ENCODE assay signal across 22 mouse cellular contexts in the genomic region with DNA sequence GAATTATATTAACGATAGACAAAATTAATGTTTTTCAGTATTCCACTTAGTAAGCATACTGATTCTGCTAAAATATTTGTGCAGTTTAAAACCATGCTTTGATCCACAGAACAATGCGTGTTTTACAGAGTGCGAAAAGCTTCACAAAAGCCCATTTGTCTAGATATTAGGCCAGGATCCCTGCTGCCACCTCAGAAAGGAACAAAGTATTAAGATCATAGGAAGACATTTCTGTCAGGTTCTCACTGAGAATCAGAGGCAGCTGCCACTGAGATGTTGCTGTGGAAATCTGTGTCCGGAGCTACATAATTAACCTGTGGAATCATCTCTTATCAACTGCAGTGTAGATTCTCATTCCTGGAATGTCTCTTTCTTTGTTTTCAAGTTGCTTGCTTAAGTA.
DNase-seq lines count a peak whose midpoint lies in the region; ATAC-seq and TF ChIP-seq lines count a peak whose summit lies in the region.
"Had no signal": no experiment of that assay in that cellular context is flagged by ENCODE, and none has a peak within 500 bp of the region (broad histone marks: within the 10 kb centered on the region; RNA-seq: fewer than 3 reads in every experiment).

No protein-coding gene starts in this region.

- intact Hi-C loops in left cerebral cortex, adult 2 months (cut with DNase I) = no loop called here

- H3K36me3 ChIP-seq in forebrain, embryonic 15.5 days = no peaks in the 10 kb centered on the region
- no peaks in the 10 kb centered on the region for H3K36me3 ChIP-seq in forebrain, embryonic 12.5 days (replicated peaks)
- H3K36me3 ChIP-seq in hindbrain, embryonic 16.5 days (ENCODE audit: control insufficient read depth, insufficient read depth, low read length) = no peaks in the 10 kb centered on the region
- H3K36me3 ChIP-seq in neural tube, embryonic 14.5 days (ENCODE audit: control insufficient read depth, insufficient read depth, low read length) = no peaks in the 10 kb centered on the region
- H3K36me3 ChIP-seq: embryonic facial prominence, embryonic 10.5 days; G1E; intestine, embryonic 15.5 days; limb, embryonic 12.5 days; liver, embryonic 13.5 days had no signal

- H3K9me3 ChIP-seq in forebrain, embryonic 15.5 days = no peaks in the 10 kb centered on the region
- H3K9me3 ChIP-seq in forebrain, embryonic 12.5 days = no peaks in the 10 kb centered on the region
- no peaks in the 10 kb centered on the region for H3K9me3 ChIP-seq in hindbrain, embryonic 16.5 days (ENCODE audit: control insufficient read depth, low read length)
- H3K9me3 ChIP-seq in neural tube, embryonic 14.5 days (ENCODE audit: control insufficient read depth, low read length) = no peaks in the 10 kb centered on the region
- H3K9me3 ChIP-seq: embryonic facial prominence, embryonic 10.5 days; G1E; intestine, embryonic 15.5 days; limb, embryonic 12.5 days; liver, embryonic 13.5 days had no signal

- no peak for ATAC-seq in forebrain, embryonic 15.5 days (replicated peaks)
- ATAC-seq in forebrain, embryonic 12.5 days (ENCODE audit: low FRiP score) = no peak
- ATAC-seq in hindbrain, embryonic 16.5 days = no peak
- ATAC-seq in neural tube, embryonic 14.5 days (ENCODE audit: low read depth) = no peak
- ATAC-seq: intestine, embryonic 15.5 days had no signal

- peaks cover 24% of the 10 kb centered on the region for H3K4me1 ChIP-seq in forebrain, embryonic 15.5 days
- peaks cover 20% of the 10 kb centered on the region for H3K4me1 ChIP-seq in forebrain, embryonic 12.5 days
- H3K4me1 ChIP-seq in hindbrain, embryonic 16.5 days (ENCODE audit: control insufficient read depth, insufficient read depth, low read depth, low read length) = peaks cover 7% of the 10 kb centered on the region
- 0 out of 2 replicates have a peak, but pooled peaks cover 3% of the 10 kb centered on the region for H3K4me1 ChIP-seq in neural tube, embryonic 14.5 days (ENCODE audit: control insufficient read depth, insufficient read depth, low read length)
- H3K4me1 ChIP-seq: intestine, embryonic 15.5 days; limb, embryonic 12.5 days; liver, embryonic 13.5 days had no signal

- no peak overlapping the region for H3K4me3 ChIP-seq in forebrain, embryonic 15.5 days
- H3K4me3 ChIP-seq in forebrain, embryonic 12.5 days (replicated peaks) = no peak overlapping the region
- H3K4me3 ChIP-seq in left cerebral cortex, adult 2 months = no peak overlapping the region
- no peak overlapping the region for H3K4me3 ChIP-seq in hindbrain, embryonic 16.5 days (ENCODE audit: low read length)
- no peak overlapping the region for H3K4me3 ChIP-seq in neural tube, embryonic 14.5 days (ENCODE audit: low read depth, low read length)
- H3K4me3 ChIP-seq: embryonic facial prominence, embryonic 10.5 days; intestine, embryonic 15.5 days; limb, embryonic 12.5 days; liver, embryonic 13.5 days had no signal

- H3K4me2 ChIP-seq in forebrain, embryonic 15.5 days (replicated peaks) = no peak overlapping the region
- no peak overlapping the region for H3K4me2 ChIP-seq in forebrain, embryonic 12.5 days
- no peak overlapping the region; the same call in 1 of the 2 replicates for H3K4me2 ChIP-seq in hindbrain, embryonic 16.5 days (ENCODE audit: low read length)
- H3K4me2 ChIP-seq in neural tube, embryonic 14.5 days (ENCODE audit: low read depth, low read length) = no peak overlapping the region
- H3K4me2 ChIP-seq: intestine, embryonic 15.5 days; limb, embryonic 12.5 days; liver, embryonic 13.5 days had no signal

- TF ChIP-seq CTCF in left cerebral cortex, adult 2 months (IDR thresholded peaks at IDR 0.05) = no peak

- H3K27ac ChIP-seq in forebrain, embryonic 15.5 days (replicated peaks) = 0 out of 2 replicates have a peak overlapping the region, but pooled peaks have one; percentile 77
- H3K27ac ChIP-seq in forebrain, embryonic 12.5 days = no peak overlapping the region
- peak overlapping the region; percentile 47; the same call in 1 of the 2 replicates for H3K27ac ChIP-seq in left cerebral cortex, adult 2 months
- H3K27ac ChIP-seq in hindbrain, embryonic 16.5 days (ENCODE audit: low read depth, low read length) = peak overlapping the region; percentile 34; the same call in 1 of the 2 replicates
- peak overlapping the region; percentile 35; the same call in 1 of the 2 replicates for H3K27ac ChIP-seq in neural tube, embryonic 14.5 days (ENCODE audit: low read depth, low read length)
- H3K27ac ChIP-seq: embryonic facial prominence, embryonic 10.5 days; intestine, embryonic 15.5 days; limb, embryonic 12.5 days; liver, embryonic 13.5 days had no signal

- 26% methylated on average over 4 of the region's 4 CpGs for WGBS in forebrain, embryonic 15.5 days
- 28% methylated on average over 4 of the region's 4 CpGs for WGBS in forebrain, embryonic 12.5 days
- 45% methylated on average over 4 of the region's 4 CpGs for WGBS in hindbrain, embryonic 16.5 days
- WGBS in neural tube, embryonic 14.5 days = 58% methylated on average over 4 of the region's 4 CpGs

- H3K9ac ChIP-seq in forebrain, embryonic 15.5 days (replicated peaks) = no peak overlapping the region
- H3K9ac ChIP-seq in forebrain, embryonic 12.5 days = no peak overlapping the region
- no peak overlapping the region; the same call in 1 of the 2 replicates for H3K9ac ChIP-seq in hindbrain, embryonic 16.5 days (ENCODE audit: low read depth, low read length)
- H3K9ac ChIP-seq in neural tube, embryonic 14.5 days (replicated peaks; ENCODE audit: low read depth, low read length) = no peak overlapping the region
- H3K9ac ChIP-seq: intestine, embryonic 15.5 days; limb, embryonic 12.5 days; liver, embryonic 13.5 days; lung, embryonic 14.5 days had no signal

- DNase-seq in left cerebral cortex, adult 2 months (ENCODE audit: extremely low spot score in 1 of 2, low spot score in 2 of 2) = no peak
- no peak for DNase-seq in left cerebral cortex, adult 11 months (ENCODE audit: low spot score)
- DNase-seq in urinary bladder, adult 2 months (ENCODE audit: low spot score) = no peak
- DNase-seq in cerebellum, postnatal 4 days (ENCODE audit: low spot score in 2 of 2) = no peak
- DNase-seq: adrenal gland, postnatal 25 days; cerebellum, adult 18-20 months; cerebellum, postnatal 36 days; heart, adult 18-20 months; heart, postnatal 36 days; kidney, postnatal 36 days; liver, embryonic 13.5 days; lung, embryonic 14.5 days; lung, postnatal 36 days; thymus, postnatal 4 days had no signal

- no peaks in the 10 kb centered on the region for H3K27me3 ChIP-seq in forebrain, embryonic 15.5 days
- no peaks in the 10 kb centered on the region for H3K27me3 ChIP-seq in forebrain, embryonic 12.5 days
- no peaks in the 10 kb centered on the region for H3K27me3 ChIP-seq in hindbrain, embryonic 16.5 days (replicated peaks; ENCODE audit: control insufficient read depth, insufficient read depth, low read length)
- H3K27me3 ChIP-seq in neural tube, embryonic 14.5 days (ENCODE audit: control insufficient read depth, insufficient read depth, low read length) = no peaks in the 10 kb centered on the region
- H3K27me3 ChIP-seq: intestine, embryonic 15.5 days; limb, embryonic 12.5 days; liver, embryonic 13.5 days had no signal
